Mouse (Mus musculus): Measurements from ENCODE around the gene Iffo2.

- no peak for TF ChIP-seq POLR2A (IDR thresholded peaks at IDR 0.05; ENCODE audit: low read depth, low read length)
- TF ChIP-seq CTCF (conservative IDR thresholded peaks at IDR 0.05; ENCODE audit: insufficient read depth, insufficient read length, low read depth, low read length), result no peak
Observed at GRCm38 (mm10) chr4:139584704-139585103, 54.4 kb downstream of the Iffo2 start.
